Comparison of ENCODE assay signal across 16 mouse cellular contexts in the genomic region with DNA sequence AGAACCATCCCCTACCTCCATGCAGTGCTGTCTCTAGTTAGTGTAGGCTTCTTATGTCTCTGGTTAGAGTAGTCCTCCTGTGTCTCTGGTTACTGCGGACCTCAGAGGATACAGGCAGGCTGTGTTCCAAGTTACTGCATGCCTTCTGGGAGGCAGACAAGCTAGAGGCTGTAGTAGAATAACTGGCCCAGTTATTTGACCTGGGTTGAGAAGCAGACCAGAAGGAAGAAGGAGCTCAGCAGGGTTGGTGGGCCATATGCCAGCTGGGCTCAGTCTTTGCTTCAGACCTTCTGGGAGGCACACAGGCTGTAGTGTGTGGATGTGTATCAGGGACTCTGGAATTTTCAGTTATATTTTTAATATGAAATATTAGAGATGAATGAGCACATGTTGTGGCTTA.
DNase-seq lines count a peak whose midpoint lies in the region; ATAC-seq lines count a peak whose summit lies in the region.
"Had no signal": no experiment of that assay in that cellular context is flagged by ENCODE, and none has a peak within 500 bp of the region (broad histone marks: within the 10 kb centered on the region; RNA-seq: fewer than 3 reads in every experiment).

No protein-coding gene starts in this region.

- peak; percentile 66; the same call in 1 of the 2 replicates for ATAC-seq in cerebellum, adult (ENCODE audit: insufficient number of reproducible peaks, low FRiP score, low TSS enrichment)
- ATAC-seq: CD4-positive, CD25-positive, alpha-beta regulatory T cell, adult 4 months; forebrain, embryonic 15.5 days; intestine, postnatal 0 days had no signal

- no peak for DNase-seq in cerebellum, adult 8-10 months
- DNase-seq in cerebellum, postnatal 10 days, result peak; percentile 71 to 77
- DNase-seq in cerebellum, adult 9-11 months, result no peak
- peak; percentile 8 for DNase-seq in left cerebral cortex, postnatal 4 days
- DNase-seq in left cerebral cortex, postnatal 36 days (ENCODE audit: low spot score in 2 of 2), result no peak
- DNase-seq in cerebellum, postnatal 36 days, result peak; percentile 62 to 64
- DNase-seq in heart, postnatal 25 days (ENCODE audit: low spot score), result no peak
- DNase-seq: adrenal gland, adult 8-10 months; gastrocnemius, postnatal 36 days; heart, adult 2 months; heart, postnatal 14 days; kidney, adult 2 months had no signal

- intact Hi-C loops in left cerebral cortex, postnatal 4 days (cut with DNase I), result no loop called here
- intact Hi-C loops in left cerebral cortex, postnatal 36 days (cut with DNase I), result no loop called here
- intact Hi-C loops in heart, postnatal 25 days (cut with DNase I), result no loop called here

Comparison
In these comparisons a context has a peak if more than half of its experiments do, and no peak if none do; other contexts are left out.
1. DNase-seq: peak in cerebellum, postnatal 10 days (2 of 2), left cerebral cortex, postnatal 4 days (single experiment) and cerebellum, postnatal 36 days (2 of 2); none in cerebellum, adult 8-10 months (single experiment), cerebellum, adult 9-11 months (single experiment), left cerebral cortex, postnatal 36 days (0 of 2) and heart, postnatal 25 days (single experiment).